Mouse (Mus musculus) kidney, embryonic 14.5 days (tissue): ENCODE data around the gene Bco2. TPM values are rescaled to one million over a fixed set of nuclear protein-coding genes. Genes with fewer than 3 reads are reported as not detected.

Experiments
- ATAC-seq: fragments of 200-750 bp; cut with Nextera tagmentation; 2 replicates; pipeline ENCODE4 v1.8.0; 2017; ENCODE audit warnings: moderate number of reproducible peaks, mild to moderate bottlenecking, moderate TSS enrichment, moderate library complexity; ENCODE audit not compliant: low FRiP score, low TSS enrichment
- H3K27ac ChIP-seq: fragments of 300-500 bp; sonication (generic); 2 replicates; pipeline ENCODE4 v1.5.1; 2014; ENCODE audit warnings: low read depth, mild to moderate bottlenecking, low read length, moderate library complexity, mixed read lengths
- H3K27me3 ChIP-seq: fragments of 300-500 bp; sonication (generic); 2 replicates; pipeline ENCODE4 v1.6.1; 2014; ENCODE audit warnings: mild to moderate bottlenecking, low read length; ENCODE audit not compliant: control insufficient read depth, insufficient read depth
- H3K36me3 ChIP-seq: fragments of 300-500 bp; sonication (generic); 2 replicates; pipeline ENCODE4 v1.6.1; 2014; ENCODE audit warnings: low read length, mixed read lengths; ENCODE audit not compliant: control insufficient read depth, insufficient read depth
- H3K4me1 ChIP-seq: fragments of 300-500 bp; sonication (generic); 2 replicates; pipeline ENCODE4 v1.6.1; 2014; ENCODE audit warnings: low read length, mixed read lengths; ENCODE audit not compliant: control insufficient read depth, insufficient read depth
- H3K4me2 ChIP-seq: fragments of 300-500 bp; sonication (generic); replicated peaks from 2 replicates; pipeline ENCODE4 v1.6.1; 2014; ENCODE audit warnings: low read depth, mild to moderate bottlenecking, low read length
- H3K4me3 ChIP-seq: fragments of 300-500 bp; sonication (generic); 2 replicates; pipeline ENCODE4 v1.5.1; 2014; ENCODE audit warnings: mild to moderate bottlenecking, low read length
- H3K9ac ChIP-seq: fragments of 300-500 bp; sonication (generic); 2 replicates; pipeline ENCODE4 v1.6.1; 2014; ENCODE audit warnings: low read depth, mild to moderate bottlenecking, low read length, moderate library complexity
- H3K9me3 ChIP-seq: fragments of 300-500 bp; sonication (generic); 2 replicates; pipeline ENCODE4 v1.6.1; 2016; ENCODE audit warnings: low read length; ENCODE audit not compliant: control insufficient read depth
- WGBS: fragments of 180-500 bp; shearing (Covaris S2); extraction: QIAGEN DNeasy Blood & Tissue Kit; methylation state at CpG from one replicate; pipeline ENCODE4 v1.1.7; 2014; 5-methylcytosine and 5-hydroxymethylcytosine counted together
- polyA plus RNA-seq: library from polyadenylated mRNA; unstranded; fragments of >200 nt; fragmentation: Nextera tagmentation; extraction: Ambion mirVana; gene quantifications from 2 replicates; pipeline ENCODE4 v1.2.1, GENCODE M21; 2014

Gene Bco2
- polyA plus RNA-seq, 1 experiment from 2014 or later: 0.16 TPM

DNA sequence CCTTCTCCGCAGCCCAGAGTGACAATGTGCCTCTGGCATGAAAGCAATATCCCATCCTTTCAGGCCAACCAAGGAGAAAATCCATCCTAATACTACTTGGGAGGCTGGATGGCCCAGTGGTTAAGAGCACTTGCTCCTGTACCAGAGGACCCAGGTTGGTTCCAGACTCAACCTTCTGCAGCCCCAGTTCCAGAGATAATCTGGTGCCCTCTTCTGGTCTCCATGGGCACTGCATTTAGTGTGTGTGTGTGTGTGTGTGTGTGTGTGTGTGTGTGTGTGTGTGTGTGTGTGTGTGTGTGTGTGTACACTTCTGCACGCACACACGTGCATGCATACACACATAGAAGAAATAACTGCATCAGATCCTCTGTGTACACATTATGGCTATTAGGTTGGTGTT is 38.6 kb upstream of the Bco2 start:
- 64% methylated on average over 3 of the region's 3 CpGs for WGBS

DNA sequence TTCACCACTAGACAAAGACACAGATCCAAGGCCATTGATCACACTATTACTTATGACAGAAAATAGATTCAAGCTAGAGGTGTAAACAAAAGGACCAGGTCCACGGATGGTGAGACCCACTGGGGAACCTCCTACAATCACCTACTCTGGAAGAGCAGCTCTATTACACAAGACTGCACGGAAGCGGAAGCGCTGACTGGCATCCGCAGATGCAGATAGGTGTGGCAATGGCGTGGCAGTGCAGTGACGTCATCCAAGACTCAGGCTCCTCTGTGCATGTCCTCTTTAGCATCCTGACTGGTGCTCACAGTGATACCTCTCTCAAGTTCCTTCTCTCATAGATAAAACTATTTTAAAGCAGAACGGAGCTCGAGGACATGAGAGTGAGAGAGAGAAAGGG is 38.0 kb upstream of the Bco2 start:
- H3K4me1 ChIP-seq: no peaks in the 10 kb centered on the region
- 89% methylated on average over 9 of the region's 9 CpGs for WGBS
- no peak for ATAC-seq
- no peak overlapping the region for H3K4me3 ChIP-seq
- no peak overlapping the region for H3K4me2 ChIP-seq
- no peak overlapping the region for H3K9ac ChIP-seq
- peaks cover 29% of the 10 kb centered on the region for H3K36me3 ChIP-seq
- no peak overlapping the region for H3K27ac ChIP-seq
- no peaks in the 10 kb centered on the region for H3K27me3 ChIP-seq
- H3K9me3 ChIP-seq: no peaks in the 10 kb centered on the region

More for the DNA sequence above, 38.6 kb upstream of the Bco2 start:
- Histone ChIP-seq H3K4me3 (no peak overlapping the region), H3K4me2 (no peak overlapping the region), H3K27ac (no peak overlapping the region), H3K4me1 (no peaks in the 10 kb centered on the region), H3K36me3 (peaks cover 35% of the 10 kb centered on the region), H3K27me3 (no peaks in the 10 kb centered on the region), H3K9ac (no peak overlapping the region), H3K9me3 (no peaks in the 10 kb centered on the region)
- no peak for ATAC-seq

DNA sequence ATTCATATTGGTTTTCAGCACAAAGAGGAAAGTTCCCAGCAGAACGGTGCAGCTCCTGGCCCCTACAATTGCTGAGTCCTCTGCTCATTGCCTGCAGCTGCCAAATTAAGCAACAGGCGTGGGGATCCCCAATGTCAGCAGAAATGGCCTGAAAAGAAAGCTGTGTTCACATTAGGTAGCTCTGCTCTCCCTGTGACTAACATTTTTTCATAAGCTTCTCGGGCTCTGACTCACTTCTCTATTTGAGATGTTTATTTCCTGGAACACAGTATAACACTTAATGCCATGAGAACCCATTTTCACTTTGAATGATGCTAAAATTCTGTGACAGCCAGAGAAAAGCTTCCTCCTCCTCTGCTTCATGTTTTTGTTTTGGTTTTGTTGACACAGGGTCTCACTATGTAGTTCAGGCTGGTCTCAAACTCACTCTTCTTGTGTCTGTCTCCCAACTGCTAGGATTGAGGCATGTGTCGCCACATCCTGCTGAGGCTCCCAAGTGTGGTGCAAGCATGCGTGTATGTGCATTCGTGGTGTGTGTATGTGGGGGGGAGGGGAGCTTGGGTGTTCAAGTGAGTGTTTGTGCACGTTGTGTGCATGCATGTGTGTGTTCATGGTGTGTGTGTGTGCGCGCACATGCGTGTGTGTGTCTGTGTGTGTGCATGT is 36.0 kb upstream of the Bco2 start:
- Histone ChIP-seq H3K4me2 (no peak overlapping the region), H3K27me3 (no peaks in the 10 kb centered on the region), H3K4me1 (no peaks in the 10 kb centered on the region), H3K36me3 (peaks cover 10% of the 10 kb centered on the region), H3K9me3 (no peaks in the 10 kb centered on the region), H3K9ac (no peak overlapping the region), H3K4me3 (no peak overlapping the region), H3K27ac (no peak overlapping the region)
- ATAC-seq: no peak
- WGBS: 81% methylated on average over 10 of the region's 10 CpGs

DNA sequence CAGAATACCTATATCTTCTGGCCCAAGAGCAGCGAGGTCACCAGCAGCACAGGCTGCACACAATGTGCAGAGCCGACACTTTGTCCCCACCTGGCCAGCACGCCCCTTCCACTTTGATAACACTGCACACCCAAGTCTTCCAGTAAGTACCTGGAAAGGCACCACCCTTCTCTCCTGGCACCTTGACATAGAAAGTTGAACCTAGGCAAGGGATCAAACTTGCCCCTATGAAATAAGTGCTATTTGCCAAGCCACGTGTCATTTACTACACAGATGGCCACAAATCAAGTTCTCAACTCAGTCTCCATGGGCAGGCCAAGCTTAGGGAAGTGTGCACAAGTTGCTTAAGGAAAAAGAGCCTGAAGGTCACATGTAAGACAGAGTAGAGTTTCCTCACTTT is 32.0 kb upstream of the Bco2 start:
- 76% methylated on average over 4 of the region's 4 CpGs for WGBS
- ATAC-seq: no peak

DNA sequence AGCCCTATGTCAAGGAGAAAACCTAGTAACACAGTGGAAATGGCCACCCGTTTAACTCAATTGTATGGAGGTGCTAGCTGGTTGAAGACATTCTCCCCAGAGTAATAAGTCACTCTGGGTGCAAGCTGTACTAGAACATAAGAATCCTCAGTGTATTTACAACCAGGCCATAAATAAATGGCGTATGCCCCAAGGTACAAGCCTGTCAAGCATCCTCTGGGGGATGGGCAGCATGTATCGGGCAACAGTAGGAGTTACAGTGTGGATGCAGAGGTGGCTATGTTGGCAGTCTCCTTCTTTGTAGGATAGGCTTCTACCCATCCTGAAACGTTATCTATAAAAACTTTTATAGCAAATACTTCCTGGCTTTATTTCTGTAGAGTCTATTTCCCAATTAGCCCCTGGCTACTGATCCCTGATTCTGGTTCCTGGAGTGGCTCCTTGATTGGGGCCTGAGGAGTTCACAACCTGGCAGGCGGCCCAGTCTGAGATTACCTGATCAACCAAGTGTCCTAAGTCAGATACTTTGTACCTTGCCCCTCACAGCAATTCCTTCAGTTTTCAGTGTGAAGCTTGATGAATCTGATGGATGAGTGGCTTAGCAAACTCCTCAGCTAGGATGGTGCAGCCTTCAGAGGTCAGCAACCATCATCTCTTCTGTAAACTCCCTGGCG is 30.3 kb upstream of the Bco2 start:
- Histone ChIP-seq H3K27me3 (no peaks in the 10 kb centered on the region), H3K36me3 (no peaks in the 10 kb centered on the region), H3K4me3 (no peak overlapping the region), H3K9me3 (no peaks in the 10 kb centered on the region), H3K27ac (no peak overlapping the region), H3K4me1 (no peaks in the 10 kb centered on the region), H3K9ac (no peak overlapping the region), H3K4me2 (no peak overlapping the region)
- ATAC-seq: no peak
- 70% methylated on average over 6 of the region's 6 CpGs for WGBS

More for the DNA sequence above, 32.0 kb upstream of the Bco2 start:
- Histone ChIP-seq H3K27ac (no peak overlapping the region), H3K9me3 (no peaks in the 10 kb centered on the region), H3K4me3 (no peak overlapping the region), H3K9ac (no peak overlapping the region), H3K4me2 (no peak overlapping the region), H3K36me3 (no peaks in the 10 kb centered on the region), H3K27me3 (no peaks in the 10 kb centered on the region), H3K4me1 (no peaks in the 10 kb centered on the region)

DNA sequence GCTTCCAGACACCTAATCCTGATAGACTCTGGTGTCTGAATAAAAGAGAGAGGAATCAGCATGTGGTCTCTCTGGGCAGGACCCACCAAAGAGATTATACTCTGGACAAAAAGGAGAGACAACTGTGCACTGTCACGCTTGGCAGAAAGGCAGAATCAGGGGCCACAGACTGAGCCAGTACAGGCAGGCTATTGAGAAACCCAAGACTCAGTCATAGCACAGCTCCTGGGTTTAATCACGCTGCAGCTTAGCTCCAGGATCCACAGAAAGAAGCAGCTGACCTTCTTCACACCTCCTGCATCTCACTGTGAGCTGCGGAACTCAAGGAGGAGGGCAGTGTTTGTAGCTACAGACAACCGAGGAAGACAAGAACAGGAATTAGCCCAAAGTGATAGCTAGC is 25.4 kb upstream of the Bco2 start:
- Histone ChIP-seq H3K36me3 (no peaks in the 10 kb centered on the region), H3K4me2 (no peak overlapping the region), H3K27me3 (no peaks in the 10 kb centered on the region), H3K4me1 (no peaks in the 10 kb centered on the region), H3K9me3 (no peaks in the 10 kb centered on the region), H3K9ac (no peak overlapping the region), H3K4me3 (no peak overlapping the region), H3K27ac (no peak overlapping the region)
- no peak for ATAC-seq
- 34% methylated on average over 4 of the region's 4 CpGs for WGBS

DNA sequence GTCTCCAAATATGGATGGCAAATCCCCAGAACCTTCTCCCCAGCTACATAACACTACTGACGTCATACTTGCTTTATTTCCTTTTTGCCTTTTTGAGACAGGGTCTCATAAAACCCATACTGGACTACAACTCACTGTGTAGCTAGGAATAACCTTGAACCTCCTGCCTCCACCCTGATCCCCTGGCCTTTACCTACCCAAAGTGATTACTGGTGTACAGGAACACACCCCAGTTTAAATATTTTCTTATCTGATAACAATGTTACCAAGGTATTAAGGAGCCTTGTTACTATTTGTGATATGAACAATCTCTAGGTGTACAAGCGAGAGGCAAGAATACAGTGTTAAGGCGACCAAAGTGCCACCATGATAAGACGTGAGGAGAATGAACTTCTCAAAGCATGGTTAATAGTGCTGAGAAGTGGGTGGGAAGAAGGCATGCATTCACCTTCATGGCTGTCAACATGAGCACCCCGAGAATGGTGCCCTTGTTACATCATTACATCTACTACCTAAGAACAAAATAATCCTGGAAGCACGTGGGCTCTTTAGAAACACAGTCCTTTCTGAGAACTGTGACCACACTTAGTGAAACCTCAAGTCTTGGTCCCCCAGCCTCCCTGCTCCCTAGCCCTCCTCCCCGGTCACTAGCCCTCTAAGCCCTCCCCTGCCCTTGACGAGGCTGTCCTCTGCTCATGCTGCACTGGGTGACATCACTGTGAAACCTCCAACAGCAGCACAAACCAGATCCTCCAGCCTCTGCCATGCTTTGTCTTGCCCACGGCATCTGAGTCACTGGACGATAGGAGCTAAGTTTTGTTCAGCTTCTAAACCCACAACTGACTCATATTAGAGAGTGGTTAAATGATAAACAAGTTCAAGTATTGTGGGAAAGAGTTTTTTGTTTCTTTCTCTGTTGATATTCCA is 14.9 kb upstream of the Bco2 start:
- Histone ChIP-seq H3K27ac (no peak overlapping the region), H3K4me3 (no peak overlapping the region), H3K36me3 (no peaks in the 10 kb centered on the region), H3K9ac (no peak overlapping the region), H3K27me3 (no peaks in the 10 kb centered on the region), H3K4me2 (no peak overlapping the region), H3K4me1 (no peaks in the 10 kb centered on the region), H3K9me3 (no peaks in the 10 kb centered on the region)
- no peak for ATAC-seq
- WGBS: 77% methylated on average over 10 of the region's 10 CpGs

DNA sequence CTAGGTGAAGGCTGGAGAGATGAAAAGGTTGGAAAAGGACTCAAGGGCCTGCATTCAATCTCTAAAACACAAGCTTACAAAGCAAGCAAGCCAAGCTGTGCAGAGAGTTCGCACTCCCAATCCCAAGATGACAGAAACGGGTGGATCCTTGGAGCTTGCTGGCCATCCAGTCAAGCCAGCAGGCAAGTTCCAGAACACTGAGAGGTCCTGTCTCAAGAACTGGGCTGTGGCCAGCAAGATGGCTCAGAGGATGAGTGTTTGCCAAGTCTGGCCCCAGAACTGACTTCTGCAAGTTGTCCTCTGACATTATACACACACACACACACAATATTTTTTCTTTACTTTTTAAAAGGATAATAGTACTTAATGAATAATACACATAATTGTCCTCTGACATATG is 12.9 kb upstream of the Bco2 start:
- no peaks in the 10 kb centered on the region for H3K36me3 ChIP-seq
- H3K9me3 ChIP-seq: no peaks in the 10 kb centered on the region
- no peak for ATAC-seq
- H3K4me3 ChIP-seq: no peak overlapping the region
- no peak overlapping the region for H3K9ac ChIP-seq
- no peaks in the 10 kb centered on the region for H3K27me3 ChIP-seq
- H3K4me2 ChIP-seq: no peak overlapping the region
- H3K4me1 ChIP-seq: no peaks in the 10 kb centered on the region
- H3K27ac ChIP-seq: no peak overlapping the region
- WGBS: 86% methylated on average over 2 of the region's 2 CpGs

DNA sequence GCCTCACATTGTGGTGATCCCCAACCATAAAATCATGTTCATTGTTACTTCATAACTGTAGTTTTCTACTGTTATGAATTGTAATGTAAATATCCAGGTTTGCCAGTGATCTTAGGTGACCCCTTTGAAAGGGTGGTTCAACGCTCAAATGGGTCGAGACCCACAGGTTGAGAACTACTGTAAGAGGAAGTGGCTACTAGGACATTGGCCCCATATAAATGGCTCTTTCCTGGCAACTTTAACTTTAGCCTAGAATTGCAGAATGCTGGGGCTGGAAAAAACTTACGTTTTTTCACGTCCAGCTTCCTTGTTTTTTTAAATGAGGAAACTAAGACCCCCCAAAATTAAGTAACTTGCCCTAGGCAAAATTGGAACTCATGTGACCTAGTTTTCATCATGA is 12.4 kb upstream of the Bco2 start:
- Histone ChIP-seq H3K27ac (no peak overlapping the region), H3K4me1 (no peaks in the 10 kb centered on the region), H3K27me3 (no peaks in the 10 kb centered on the region), H3K4me2 (no peak overlapping the region), H3K36me3 (no peaks in the 10 kb centered on the region), H3K9ac (no peak overlapping the region), H3K9me3 (no peaks in the 10 kb centered on the region), H3K4me3 (no peak overlapping the region)
- ATAC-seq: no peak
- WGBS: 89% methylated on average over 4 of the region's 4 CpGs
